Mouse (Mus musculus) testis, adult 2 months (tissue): ENCODE results near the gene Orai3. TPM values are rescaled to one million over a fixed set of nuclear protein-coding genes. Genes with fewer than 3 reads are reported as not detected.

ENCODE experiments used
- H3K27ac ChIP-seq: fragments of 200-500 bp; 2 replicates; pipeline ENCODE4 v1.5.1; 2012; ENCODE audit warnings: low read depth, low read length; ENCODE audit not compliant: control insufficient read depth, insufficient read depth
- H3K27me3 ChIP-seq: fragments of 200-500 bp; 2 replicates; pipeline ENCODE4 v1.6.1; 2012; ENCODE audit warnings: mild to moderate bottlenecking, low read length, moderate library complexity; ENCODE audit not compliant: control insufficient read depth, insufficient read depth
- H3K36me3 ChIP-seq: fragments of 200-500 bp; 2 replicates; pipeline ENCODE4 v1.6.1; 2012; ENCODE audit warnings: mild to moderate bottlenecking, low read length; ENCODE audit not compliant: control insufficient read depth, insufficient read depth
- H3K4me1 ChIP-seq: fragments of 200-500 bp; 2 replicates; pipeline ENCODE4 v1.6.1; 2012; ENCODE audit warnings: low read length; ENCODE audit not compliant: control insufficient read depth, insufficient read depth
- H3K4me3 ChIP-seq: fragments of 200-500 bp; 2 replicates; pipeline ENCODE4 v1.5.1; 2012; ENCODE audit warnings: low read depth, mild to moderate bottlenecking, low read length, moderate library complexity, mixed read lengths; ENCODE audit not compliant: control insufficient read depth
- CTCF ChIP-seq: fragments of 200-500 bp; IDR thresholded peaks from 2 replicates; pipeline ENCODE4 v1.5.1; 2012; ENCODE audit warnings: low read depth, mild to moderate bottlenecking, inconsistent platforms, low read length, moderate library complexity; ENCODE audit not compliant: control insufficient read depth, insufficient read depth, insufficient replicate concordance
- POLR2A ChIP-seq: fragments of 200-500 bp; IDR thresholded peaks from 2 replicates; pipeline ENCODE4 v1.6.1; 2012; ENCODE audit warnings: low read depth, mild to moderate bottlenecking, inconsistent platforms, low read length, moderate library complexity; ENCODE audit not compliant: control insufficient read depth
- polyA plus RNA-seq: library from polyadenylated mRNA; depleted of rRNA; stranded (reverse); fragments of >200 nt; gene quantifications from 2 replicates; pipeline ENCODE4 v1.2.3, GENCODE M21; 2012

Orai3 gene
- polyA plus RNA-seq, 1 experiment = 13.9 TPM

DNA sequence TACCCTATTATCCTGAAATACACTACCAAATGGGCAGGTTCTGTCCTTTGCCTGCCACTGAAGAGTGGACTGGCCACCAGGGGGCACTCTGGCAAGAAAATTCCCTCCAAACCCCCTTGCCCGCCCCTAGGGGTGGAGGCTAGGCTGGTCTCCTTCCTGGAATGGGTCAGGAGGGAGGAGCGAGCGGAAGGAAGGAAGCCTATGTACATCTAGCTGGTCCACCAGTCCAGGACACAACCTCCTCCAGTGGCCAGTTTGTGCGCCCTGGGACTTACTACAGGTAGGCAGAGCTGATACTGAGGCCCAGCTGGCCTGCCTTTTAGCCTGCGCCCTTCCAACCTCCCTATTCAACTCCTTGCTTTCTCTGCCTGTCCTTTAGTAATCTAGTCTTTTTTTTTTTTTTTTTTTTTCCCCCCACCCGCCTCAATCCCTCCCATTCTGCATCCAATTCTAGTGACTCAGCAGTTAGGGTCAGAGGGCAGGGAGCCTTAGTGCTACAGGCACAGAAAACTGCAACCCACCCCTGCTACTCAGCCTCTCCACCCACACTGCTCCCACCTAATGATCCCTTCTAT, 30.9 kb downstream of the Orai3 start, which contains the start of gene Hsd3b7:
TSS of gene Hsd3b7 (plus strand) at position 170 of the 575 bp plus-strand sequence.
- TF ChIP-seq POLR2A (peak; percentile 50; the same call in 1 of the 2 replicates), CTCF (peak; percentile 55)
- Histone ChIP-seq H3K27me3 (no peaks in the 10 kb centered on the region), H3K4me1 (no peaks in the 10 kb centered on the region), H3K36me3 (no peaks in the 10 kb centered on the region; the same call in 1 of the 2 replicates), H3K4me3 (no peak within 1 kb of the TSS), H3K27ac (no peak within 1 kb of the TSS)

DNA sequence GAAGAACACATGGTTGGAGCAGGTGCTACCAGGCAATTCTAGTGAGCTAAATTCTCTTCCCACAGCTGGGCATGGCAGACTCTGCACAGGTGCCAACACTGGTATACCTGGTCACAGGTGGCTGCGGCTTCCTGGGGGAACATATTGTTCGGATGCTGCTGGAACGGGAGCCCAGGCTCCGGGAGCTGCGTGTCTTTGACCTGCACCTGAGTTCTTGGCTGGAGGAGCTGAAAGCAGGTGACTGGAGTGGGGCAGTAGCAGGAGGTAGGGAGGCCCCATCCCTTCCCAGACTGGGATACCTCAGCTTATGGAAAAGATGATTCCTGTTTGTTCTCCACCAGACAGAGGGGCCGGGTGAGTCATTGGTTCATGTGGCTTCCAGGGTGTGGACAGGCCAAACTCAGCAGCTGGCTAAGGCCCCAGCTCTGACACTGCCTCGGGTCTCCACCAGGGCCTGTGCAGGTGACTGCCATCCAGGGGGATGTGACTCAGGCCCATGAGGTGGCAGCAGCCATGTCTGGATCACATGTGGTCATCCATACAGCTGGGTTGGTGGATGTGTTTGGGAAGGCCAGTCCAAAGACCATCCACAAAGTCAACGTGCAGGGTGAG, 31.5 kb downstream of the Orai3 start:
- no peaks in the 10 kb centered on the region; the same call in 1 of the 2 replicates for H3K36me3 ChIP-seq
- H3K4me1 ChIP-seq = no peaks in the 10 kb centered on the region
- TF ChIP-seq CTCF (no peak), POLR2A (no peak)
- no peak overlapping the region for H3K4me3 ChIP-seq
- H3K27me3 ChIP-seq = no peaks in the 10 kb centered on the region
- H3K27ac ChIP-seq = no peak overlapping the region

DNA sequence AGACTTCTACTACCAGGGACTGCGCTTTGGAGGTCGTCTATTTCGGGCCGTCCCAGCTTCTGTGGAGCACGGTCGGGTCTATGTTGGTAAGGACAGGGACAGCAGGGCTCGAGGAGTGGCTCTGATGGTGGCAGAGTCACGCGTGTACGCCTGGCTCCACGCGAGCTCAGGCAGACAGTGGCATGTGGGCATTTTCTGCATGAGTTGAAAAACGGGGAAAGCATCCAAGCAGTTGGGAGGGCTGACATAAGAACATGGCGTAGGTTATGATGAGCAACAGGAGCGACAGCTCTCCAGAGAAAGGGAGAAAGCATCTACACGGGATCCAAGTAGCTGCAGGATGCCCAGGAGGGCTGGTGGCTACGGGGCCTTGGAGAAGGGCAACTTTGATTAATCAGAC, 32.7 kb downstream of the Orai3 start:
- no peak overlapping the region for H3K4me3 ChIP-seq
- no peaks in the 10 kb centered on the region for H3K27me3 ChIP-seq
- no peaks in the 10 kb centered on the region; the same call in 1 of the 2 replicates for H3K36me3 ChIP-seq
- TF ChIP-seq CTCF (no peak), POLR2A (no peak)
- H3K27ac ChIP-seq = no peak overlapping the region
- no peaks in the 10 kb centered on the region for H3K4me1 ChIP-seq

GRCm38 (mm10) chr7:127808821-127809220, 39.2 kb downstream of the Orai3 start:
- no peak for TF ChIP-seq CTCF
- TF ChIP-seq POLR2A = no peak
- H3K27ac ChIP-seq = no peak overlapping the region
- H3K36me3 ChIP-seq = no peaks in the 10 kb centered on the region
- no peaks in the 10 kb centered on the region for H3K27me3 ChIP-seq
- no peaks in the 10 kb centered on the region; the same call in 1 of the 2 replicates for H3K4me1 ChIP-seq
- no peak overlapping the region for H3K4me3 ChIP-seq

GRCm38 (mm10) chr7:127809846-127810245, 40.2 kb downstream of the Orai3 start:
- no peak for TF ChIP-seq CTCF
- no peak for TF ChIP-seq POLR2A
- Histone ChIP-seq H3K27me3 (no peaks in the 10 kb centered on the region), H3K27ac (no peak overlapping the region), H3K36me3 (no peaks in the 10 kb centered on the region), H3K4me1 (peaks cover 2% of the 10 kb centered on the region; the same call in 1 of the 2 replicates), H3K4me3 (no peak overlapping the region)

DNA sequence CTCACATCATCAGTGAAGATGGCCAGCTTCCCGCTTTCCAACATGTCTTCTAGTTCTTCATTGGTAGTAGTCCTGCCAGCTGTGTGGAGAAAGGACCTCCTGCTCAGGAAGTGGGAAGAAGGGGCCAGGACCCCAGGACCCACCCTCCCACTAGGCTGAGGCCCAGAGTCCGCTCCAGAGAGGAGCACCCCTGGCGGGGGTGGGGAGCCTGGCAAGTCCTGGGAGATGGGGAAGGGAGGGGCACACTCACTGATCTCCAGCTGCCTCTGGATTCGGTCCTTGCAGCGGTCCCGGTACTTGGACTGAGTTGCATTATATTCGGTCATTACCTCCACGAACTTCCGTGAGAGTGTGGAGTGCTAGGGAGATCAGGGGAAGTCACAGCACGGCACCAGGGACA, 41.0 kb downstream of the Orai3 start:
- Histone ChIP-seq H3K27ac (no peak overlapping the region), H3K4me1 (peaks cover 2% of the 10 kb centered on the region; the same call in 1 of the 2 replicates), H3K36me3 (no peaks in the 10 kb centered on the region), H3K27me3 (no peaks in the 10 kb centered on the region), H3K4me3 (no peak overlapping the region)
- no peak for TF ChIP-seq POLR2A
- no peak for TF ChIP-seq CTCF

- Histone ChIP-seq H3K4me3 (no peak overlapping the region), H3K27me3 (no peaks in the 10 kb centered on the region), H3K36me3 (no peaks in the 10 kb centered on the region), H3K27ac (no peak overlapping the region), H3K4me1 (peaks cover 2% of the 10 kb centered on the region; the same call in 1 of the 2 replicates)
- TF ChIP-seq CTCF = no peak
Measured at GRCm38 (mm10) chr7:127811240-127811639, 41.6 kb downstream of the Orai3 start.
